Mouse (Mus musculus) MEL-GATA-1-ER (cell line): ENCODE results near the gene Selenof.

Experiments used
- DNase-seq: peaks from one replicate; pipeline ENCODE4 v3.0.0-alpha.2; 2012; ENCODE audit warnings: low read depth; ENCODE audit errors: extremely low read depth

Selenof gene

DNA sequence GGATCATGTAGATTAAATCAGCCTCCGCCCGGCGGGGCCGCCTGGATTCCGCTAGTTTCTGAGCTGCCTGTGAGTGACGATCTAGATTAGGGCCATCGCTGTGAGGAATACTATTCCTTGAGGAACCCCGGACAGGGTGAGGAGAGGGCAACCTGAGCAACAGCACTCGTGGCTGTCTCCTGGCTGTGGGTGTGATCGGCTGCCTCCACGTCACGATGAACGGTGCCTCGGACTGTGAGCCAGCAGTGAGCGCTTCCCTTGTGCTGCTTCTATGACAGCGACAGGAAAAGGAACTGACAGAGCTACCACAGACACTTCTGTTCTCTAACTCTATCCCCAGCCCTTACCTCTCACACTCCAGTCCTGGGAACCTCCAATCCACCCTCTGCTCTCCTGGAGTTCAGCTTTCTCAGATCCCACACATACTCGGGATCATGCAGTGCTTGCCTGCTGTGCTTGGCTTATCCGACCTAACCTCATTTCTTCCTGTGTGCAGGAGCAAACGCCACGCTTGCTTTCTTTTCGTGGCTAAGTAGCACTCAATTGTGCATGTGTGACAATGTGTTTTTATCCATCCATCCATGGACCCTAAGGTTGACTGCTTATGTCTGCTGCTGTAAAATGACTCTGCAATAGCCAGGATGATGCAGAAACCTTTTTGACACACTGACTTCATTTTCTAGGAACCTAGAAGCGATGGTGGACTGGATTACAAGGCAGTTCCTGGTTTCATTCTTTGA is 8.4 kb upstream of the Selenof start:
- DNase-seq, result no peak

- no peak for DNase-seq
These were observed 6.2 kb upstream of the Selenof start for GRCm38 (mm10) chr3:144563916-144564315.

DNA sequence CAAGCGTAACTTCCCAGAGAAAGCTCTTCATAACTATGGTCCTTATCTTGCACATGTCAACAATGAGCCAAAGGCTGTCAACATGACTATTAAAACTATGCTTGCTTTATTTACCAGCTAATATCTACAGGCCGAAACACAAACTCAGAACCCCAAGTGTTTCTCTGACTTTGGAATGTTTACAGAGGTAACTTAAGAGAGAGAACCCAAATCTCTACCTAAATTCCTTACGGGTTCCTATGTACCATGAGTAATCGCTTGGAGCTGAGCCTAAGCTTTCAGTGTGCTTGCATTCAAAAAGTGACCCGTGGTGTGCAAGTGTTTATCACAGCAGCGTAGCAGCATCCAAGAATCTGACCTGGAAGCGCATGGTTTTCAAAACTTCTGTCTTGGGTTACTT is 4.9 kb upstream of the Selenof start:
- no peak for DNase-seq

GRCm38 (mm10) chr3:144568861-144569361 is 1.2 kb upstream of the Selenof start:
- peak; percentile 33 for DNase-seq

GRCm38 (mm10) chr3:144569401-144569971 is 618 bp upstream of the Selenof start:
- DNase-seq, result no peak

DNA sequence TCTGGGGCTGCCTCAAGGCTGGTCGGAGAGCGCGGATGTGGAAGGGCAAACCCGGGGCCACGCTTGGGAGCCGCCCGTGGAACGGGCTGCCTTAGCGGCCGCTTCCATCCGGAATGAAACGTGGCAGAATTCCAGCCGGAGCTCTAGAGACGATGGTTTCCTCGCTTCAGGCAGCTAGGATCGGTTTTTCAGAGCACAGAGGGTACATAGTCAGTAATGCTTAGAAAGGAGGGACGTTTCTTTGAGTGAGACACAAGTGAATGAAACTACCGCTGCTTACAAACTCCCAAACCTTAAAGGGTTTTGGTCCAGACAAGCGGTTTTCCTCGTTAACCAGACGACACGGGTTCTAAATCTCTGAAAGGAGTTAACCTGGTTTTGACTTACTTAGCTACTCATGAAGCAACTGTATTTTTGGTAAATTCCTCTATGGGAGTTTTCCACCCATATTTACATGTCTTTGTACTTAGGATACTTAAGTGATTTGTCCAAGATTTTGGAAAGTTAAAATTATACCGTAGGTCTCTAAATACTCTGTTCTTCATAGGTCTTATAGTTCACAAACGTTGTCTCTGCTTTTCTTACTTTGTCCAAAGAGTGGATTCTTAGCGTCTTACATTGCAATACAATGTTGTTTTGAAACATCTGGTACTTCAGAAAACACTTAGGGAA is 848 bp downstream of the Selenof start:
- DNase-seq, result peak; percentile 26

DNA sequence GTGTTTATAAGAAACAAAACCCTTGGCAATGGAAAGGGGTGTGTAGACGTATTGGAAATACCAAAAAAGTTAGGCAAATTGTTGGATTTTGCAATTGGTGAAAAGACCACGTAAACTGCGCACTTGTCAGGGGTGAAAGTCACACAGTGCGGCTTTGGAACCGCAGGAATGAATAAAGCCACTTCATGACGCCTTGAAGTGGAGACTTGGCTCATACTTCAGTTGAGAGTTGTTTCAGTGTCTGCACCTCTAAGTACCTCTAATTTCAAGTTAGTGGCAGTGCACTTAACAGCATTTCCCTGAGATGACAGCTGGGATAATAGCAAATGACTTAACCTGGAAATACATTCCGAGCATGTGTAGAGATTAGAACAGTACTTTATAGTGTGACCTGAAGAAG is 4.2 kb downstream of the Selenof start:
- DNase-seq, result no peak

GRCm38 (mm10) chr3:144577366-144578340 is 7.5 kb downstream of the Selenof start:
- no peak for DNase-seq

GRCm38 (mm10) chr3:144578921-144579320 is 8.8 kb downstream of the Selenof start:
- no peak for DNase-seq

GRCm38 (mm10) chr3:144579796-144580195 is 9.7 kb downstream of the Selenof start:
- DNase-seq, result no peak

GRCm38 (mm10) chr3:144580281-144580680 is 10.2 kb downstream of the Selenof start:
- DNase-seq, result no peak

DNA sequence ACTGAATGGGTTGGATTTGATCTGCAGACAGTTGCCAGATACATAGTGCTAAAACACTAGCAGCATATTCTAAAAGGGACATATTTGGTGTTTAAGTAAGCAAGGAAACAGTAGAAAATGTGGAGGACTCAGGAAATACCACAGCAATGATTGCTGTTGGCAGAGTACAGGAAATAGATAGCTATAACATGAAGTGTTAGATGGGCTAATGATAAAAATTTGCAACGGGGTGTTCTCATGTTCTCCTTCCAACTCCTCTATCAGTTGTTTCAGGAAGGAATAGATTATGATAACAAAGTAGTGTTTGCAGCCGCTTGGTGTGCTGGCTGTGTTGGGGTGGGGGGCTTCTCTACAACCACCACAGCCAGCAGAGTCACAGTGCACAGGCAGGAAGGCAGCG is 11.7 kb downstream of the Selenof start:
- DNase-seq, result no peak

- DNase-seq, result no peak
These were observed 12.2 kb downstream of the Selenof start for GRCm38 (mm10) chr3:144582306-144582705.

- no peak for DNase-seq
These were observed 13.7 kb downstream of the Selenof start for GRCm38 (mm10) chr3:144583789-144584188.

GRCm38 (mm10) chr3:144584789-144585553 is 14.9 kb downstream of the Selenof start:
- no peak for DNase-seq

GRCm38 (mm10) chr3:144586731-144587130 is 16.6 kb downstream of the Selenof start:
- no peak for DNase-seq

DNA sequence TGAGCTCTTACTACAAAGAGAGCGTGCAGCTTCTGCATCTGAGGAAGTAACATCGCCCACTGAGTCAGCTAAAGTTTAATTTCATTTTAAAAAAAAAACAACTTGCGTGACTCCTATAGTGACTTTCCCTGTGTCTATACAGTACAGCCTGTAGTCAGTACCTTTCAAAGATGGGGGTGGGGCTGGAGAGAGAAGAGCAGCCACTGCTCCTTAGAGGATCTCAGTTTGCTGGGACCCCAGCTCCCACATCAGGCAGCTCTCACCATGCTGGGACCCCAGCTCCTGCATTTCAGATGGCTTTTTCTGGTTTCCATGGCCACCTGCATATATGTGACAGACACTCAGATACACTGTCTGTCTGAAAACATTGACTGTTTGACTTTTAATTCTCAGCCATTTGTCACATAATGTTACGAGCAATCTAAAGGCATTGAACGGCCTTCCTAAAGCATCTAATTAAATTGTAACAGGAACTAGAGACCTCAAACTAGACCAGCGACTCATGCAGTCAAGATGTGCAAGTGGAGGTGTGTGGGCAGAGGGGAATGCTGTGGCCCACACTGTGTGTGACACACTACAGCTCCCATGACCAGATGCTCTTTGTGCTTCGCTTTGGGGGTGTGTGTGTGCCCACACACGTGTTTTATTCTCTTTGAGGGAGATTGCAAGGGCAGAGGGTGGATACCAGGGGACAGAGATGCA is 19.2 kb downstream of the Selenof start:
- DNase-seq, result no peak

GRCm38 (mm10) chr3:144592992-144593785 is 23.1 kb downstream of the Selenof start:
- no peak for DNase-seq

DNA sequence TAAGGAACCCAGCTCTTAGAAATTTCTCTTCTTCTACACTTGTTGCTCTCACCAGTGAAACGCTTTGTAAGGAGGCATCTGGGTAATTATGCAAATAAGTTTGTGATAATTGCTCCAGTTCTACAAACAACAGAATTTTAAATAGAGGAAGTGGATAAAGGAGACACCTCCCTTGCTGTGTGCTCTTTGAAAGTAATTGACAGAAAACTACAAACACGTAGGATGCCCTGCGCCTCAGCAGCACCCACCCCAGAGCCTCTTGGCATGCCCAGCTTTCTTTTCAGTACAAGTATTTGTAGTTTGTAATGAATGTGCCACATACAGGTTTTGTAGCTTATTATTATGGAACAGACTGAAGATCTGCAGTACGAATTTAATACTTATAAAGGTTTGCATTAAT is 27.0 kb downstream of the Selenof start:
- no peak for DNase-seq
